Mouse (Mus musculus): ENCODE data around the gene Pcp4l1.

Gene Pcp4l1

GRCm38 (mm10) chr1:171222238-171223155 is 26.4 kb upstream of the Pcp4l1 start, which contains the start of gene Tomm40l:
Gene Tomm40l, minus strand, starts transcription at chr1:171222514.
- intact Hi-C loops (cut with DNase I) = loop anchor here (1.0 kb wide), 1 partner anchor 35 kb away; no protein-coding TSS in a partner anchor

- intact Hi-C loops (cut with DNase I) = loop anchor here (1.0 to 2.0 kb wide), 2 partner anchors 36 to 57 kb away; no protein-coding TSS in a partner anchor
Observed at GRCm38 (mm10) chr1:171221281-171222193, 25.5 kb upstream of the Pcp4l1 start.

- intact Hi-C loops (cut with DNase I) = loop anchor here (1.0 to 2.0 kb wide), 2 partner anchors 56 to 103 kb away; no protein-coding TSS in a partner anchor
Observed at GRCm38 (mm10) chr1:171220871-171221270, 24.8 kb upstream of the Pcp4l1 start.

GRCm38 (mm10) chr1:171216241-171216955 is 20.3 kb upstream of the Pcp4l1 start:
- intact Hi-C loops (cut with DNase I) = no loop called here

- intact Hi-C loops (cut with DNase I) = no loop called here
Observed at GRCm38 (mm10) chr1:171213801-171214496, 17.9 kb upstream of the Pcp4l1 start, which contains the start of gene Nr1i3. Gene Nr1i3, plus strand, starts transcription at chr1:171213970.

- intact Hi-C loops (cut with DNase I) = no loop called here
Observed at GRCm38 (mm10) chr1:171212854-171213253, 16.8 kb upstream of the Pcp4l1 start.

GRCm38 (mm10) chr1:171209409-171209808 is 13.3 kb upstream of the Pcp4l1 start:
- intact Hi-C loops (cut with DNase I) = loop anchor here (5.0 kb wide), 1 partner anchor 37 kb away; no protein-coding TSS in a partner anchor

- intact Hi-C loops (cut with DNase I) = loop anchor here (5.0 kb wide), 1 partner anchor 34 kb away; no protein-coding TSS in a partner anchor
Observed at GRCm38 (mm10) chr1:171205704-171206493, 9.8 kb upstream of the Pcp4l1 start.

- intact Hi-C loops (cut with DNase I) = no loop called here
Observed at GRCm38 (mm10) chr1:171204249-171204644, 8.2 kb upstream of the Pcp4l1 start.

GRCm38 (mm10) chr1:171203471-171204248 is 7.6 kb upstream of the Pcp4l1 start:
- intact Hi-C loops (cut with DNase I) = no loop called here

- intact Hi-C loops (cut with DNase I) = no loop called here
Observed at GRCm38 (mm10) chr1:171200769-171201168, 4.7 kb upstream of the Pcp4l1 start.

GRCm38 (mm10) chr1:171199532-171199931 is 3.5 kb upstream of the Pcp4l1 start:
- intact Hi-C loops (cut with DNase I) = no loop called here

- intact Hi-C loops (cut with DNase I) = no loop called here
Observed at GRCm38 (mm10) chr1:171195046-171195822, 834 bp downstream of the Pcp4l1 start.

GRCm38 (mm10) chr1:171193911-171194830 is 1.9 kb downstream of the Pcp4l1 start:
- intact Hi-C loops (cut with DNase I) = no loop called here

- intact Hi-C loops (cut with DNase I) = no loop called here
Observed at GRCm38 (mm10) chr1:171193093-171193840, 2.8 kb downstream of the Pcp4l1 start.

GRCm38 (mm10) chr1:171192283-171192682 is 3.8 kb downstream of the Pcp4l1 start:
- intact Hi-C loops (cut with DNase I) = no loop called here

All from adrenal gland (tissue).